Mouse (Mus musculus) kidney, adult 11 months (tissue): Measurements from ENCODE around the gene Gabrr2.

ENCODE experiments used
- DNase-seq: peaks from one replicate; pipeline ENCODE4 v3.0.0; 2022

The Gabrr2 gene

GRCm38 (mm10) chr4:33062981-33063380 lies at the start of gene Gabrr2:
Gene Gabrr2, plus strand, starts transcription at chr4:33062999.
- DNase-seq: no peak

- peak; percentile 82 for DNase-seq
These were observed 44.3 kb upstream of the Gabrr2 start for GRCm38 (mm10) chr4:33018361-33018999.

DNA sequence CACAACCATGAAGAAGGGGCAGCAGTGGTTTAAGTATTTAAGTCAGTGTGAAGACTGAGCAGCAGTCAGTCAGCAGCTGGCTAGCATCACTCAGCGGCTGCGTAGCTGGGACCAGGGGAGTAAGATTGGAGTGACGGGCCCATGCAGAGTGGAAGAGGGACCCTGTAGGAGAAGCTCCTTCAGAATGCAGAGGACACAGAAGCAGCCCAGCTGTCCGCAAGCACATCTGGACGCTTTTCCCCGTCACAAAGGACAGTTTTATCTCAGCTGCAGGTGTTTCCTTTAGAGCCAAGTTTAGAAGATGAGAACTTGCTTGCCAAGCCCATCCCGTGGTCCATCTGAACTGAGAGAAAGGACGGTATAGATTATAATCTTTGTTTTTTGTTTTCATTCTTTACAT lies 38.4 kb upstream of the Gabrr2 start:
- no peak for DNase-seq

GRCm38 (mm10) chr4:33029104-33029503 lies 33.7 kb upstream of the Gabrr2 start:
- no peak for DNase-seq

DNA sequence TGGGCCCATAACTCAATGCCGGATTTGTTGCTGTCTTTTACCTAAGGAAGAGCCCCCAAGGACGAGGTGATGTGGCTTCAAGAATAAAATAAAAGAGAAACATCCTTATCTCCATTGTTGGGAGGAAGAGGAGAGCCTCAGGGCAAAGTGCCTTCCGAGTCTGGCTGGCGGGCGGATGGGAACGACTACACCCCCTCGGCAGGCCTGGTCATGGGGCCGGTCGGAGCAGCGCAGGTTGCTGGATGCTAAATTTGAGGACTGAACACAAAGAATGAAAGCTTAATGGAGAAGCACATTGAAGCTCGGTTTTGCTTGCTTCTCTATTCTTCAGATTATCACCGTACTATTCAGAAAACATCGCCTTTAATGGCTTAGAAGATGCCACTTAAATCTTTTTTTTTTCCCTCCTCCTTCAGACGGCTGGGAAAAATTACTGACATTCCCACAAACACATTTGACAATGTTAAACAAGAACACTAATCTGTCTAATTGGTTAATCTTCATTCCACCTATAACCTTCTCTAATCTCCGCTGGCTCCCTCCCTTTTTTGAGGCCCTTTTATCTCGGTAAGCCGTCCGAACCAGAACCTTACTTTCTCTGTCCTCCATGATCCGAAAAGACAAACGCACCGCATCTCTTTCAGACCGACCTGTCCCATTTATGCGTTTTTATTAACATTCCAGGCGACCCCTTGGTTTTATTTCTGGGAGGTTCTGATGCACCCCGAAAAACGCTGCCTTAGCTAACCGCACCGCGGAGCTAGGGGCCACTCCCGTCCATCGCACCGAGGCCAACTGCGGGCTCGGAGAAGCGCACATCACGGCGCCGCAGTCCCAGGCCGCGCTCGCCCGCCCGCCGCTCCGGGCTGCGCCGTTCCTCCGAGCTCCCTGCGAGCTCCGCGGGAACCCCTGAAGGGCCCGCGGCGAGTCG lies 32.3 kb upstream of the Gabrr2 start:
- DNase-seq: no peak

GRCm38 (mm10) chr4:33031195-33031960 lies 31.4 kb upstream of the Gabrr2 start, which contains the start of gene Ube2j1:
Gene Ube2j1, plus strand, starts transcription at chr4:33031416.
- DNase-seq: peak; percentile 89

DNA sequence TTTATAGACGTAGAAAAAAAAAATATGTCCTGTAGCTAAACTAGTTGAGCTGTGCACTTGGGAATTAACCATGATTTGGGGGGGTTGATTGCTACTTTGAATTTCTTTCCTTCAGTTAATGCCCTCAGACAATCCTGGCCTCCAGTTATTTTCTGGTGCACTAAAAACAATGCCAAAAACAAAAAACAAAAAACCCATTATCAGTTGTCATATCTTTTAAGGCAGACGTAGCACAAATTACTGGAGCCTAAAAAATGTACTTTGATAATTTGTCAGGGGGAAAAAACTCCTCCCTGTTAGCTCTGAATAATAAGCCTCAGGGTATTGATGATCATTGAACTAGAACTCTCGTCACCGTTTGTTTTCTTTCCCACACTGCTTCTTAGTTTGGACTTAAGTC lies 30.8 kb upstream of the Gabrr2 start:
- DNase-seq: no peak

DNA sequence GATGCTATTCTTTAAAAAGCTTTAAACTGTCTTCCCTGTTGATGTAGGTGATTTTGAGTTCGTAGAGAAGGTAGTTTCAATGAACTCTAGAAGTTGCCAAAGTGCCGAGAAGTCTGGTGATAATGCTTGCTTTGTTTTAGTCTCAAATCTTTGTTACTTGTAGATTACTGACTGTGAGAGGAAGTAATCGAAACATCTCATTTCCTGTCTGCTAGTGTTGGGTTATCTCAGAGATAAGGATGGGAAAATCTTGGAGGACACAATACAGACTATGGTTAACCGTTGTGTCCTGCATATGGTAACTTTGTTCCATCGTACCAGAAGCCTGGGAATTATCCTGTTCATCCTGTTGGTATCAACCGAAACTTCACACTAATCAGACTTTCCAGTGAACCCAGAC lies 29.3 kb upstream of the Gabrr2 start:
- no peak for DNase-seq

GRCm38 (mm10) chr4:33039826-33040225 lies 23.0 kb upstream of the Gabrr2 start:
- no peak for DNase-seq

DNA sequence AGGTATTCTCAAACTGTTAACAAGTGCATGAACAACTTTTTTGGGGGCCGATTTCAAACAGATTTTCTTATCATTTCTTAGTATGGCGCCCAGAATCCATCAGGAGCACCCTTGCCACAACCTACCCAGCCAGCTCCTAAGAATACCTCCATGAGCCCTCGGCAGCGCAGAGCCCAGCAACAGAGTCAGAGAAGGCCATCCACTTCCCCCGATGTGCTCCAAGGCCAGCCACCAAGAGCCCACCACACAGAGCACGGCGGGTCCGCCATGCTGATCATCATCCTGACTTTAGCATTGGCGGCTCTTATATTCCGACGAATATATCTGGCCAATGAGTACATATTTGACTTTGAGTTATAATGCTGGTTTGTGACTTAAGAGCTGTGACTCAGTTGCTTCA lies 13.2 kb upstream of the Gabrr2 start:
- DNase-seq: no peak

- DNase-seq: no peak
These were observed 10.7 kb upstream of the Gabrr2 start for GRCm38 (mm10) chr4:33052055-33052454.

DNA sequence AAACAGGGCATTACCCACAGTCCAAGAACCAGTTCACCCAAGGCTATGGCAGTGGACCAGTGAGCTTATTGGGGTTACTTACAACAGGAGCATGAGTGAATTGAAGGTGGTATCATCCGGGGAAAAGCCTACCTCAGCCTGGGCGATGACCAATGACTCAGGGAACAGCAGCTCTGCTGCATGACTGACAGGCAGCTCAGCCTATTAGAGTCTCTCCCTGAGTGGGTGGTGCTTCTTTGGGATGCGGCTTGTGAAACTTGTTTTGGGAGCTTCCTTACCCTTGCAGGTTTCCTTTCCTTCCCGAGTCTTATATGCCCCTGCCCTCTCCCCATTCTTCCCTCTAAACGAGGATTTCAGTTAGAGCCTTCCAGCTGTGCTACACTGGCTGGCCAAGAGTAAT lies 10.1 kb upstream of the Gabrr2 start:
- DNase-seq: no peak

DNA sequence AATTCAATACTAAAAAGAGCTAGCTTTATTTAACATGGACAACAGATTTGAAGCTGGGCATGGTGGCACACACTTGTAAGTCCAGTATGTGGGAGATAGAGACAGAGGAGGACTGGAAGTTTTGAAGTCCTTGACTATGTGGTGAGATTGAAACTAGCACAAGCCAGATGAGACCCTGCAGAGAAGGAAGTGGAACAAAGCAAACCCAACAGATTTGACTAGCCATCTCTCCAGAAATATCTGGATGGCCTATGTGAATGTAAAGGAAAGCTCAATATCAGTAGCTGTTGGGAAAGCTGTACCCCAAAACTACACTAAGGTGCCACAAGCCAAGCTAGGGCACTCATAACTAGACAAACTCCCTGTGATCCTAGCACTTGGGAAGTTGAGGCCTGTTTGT lies 8.4 kb upstream of the Gabrr2 start:
- DNase-seq: no peak

DNA sequence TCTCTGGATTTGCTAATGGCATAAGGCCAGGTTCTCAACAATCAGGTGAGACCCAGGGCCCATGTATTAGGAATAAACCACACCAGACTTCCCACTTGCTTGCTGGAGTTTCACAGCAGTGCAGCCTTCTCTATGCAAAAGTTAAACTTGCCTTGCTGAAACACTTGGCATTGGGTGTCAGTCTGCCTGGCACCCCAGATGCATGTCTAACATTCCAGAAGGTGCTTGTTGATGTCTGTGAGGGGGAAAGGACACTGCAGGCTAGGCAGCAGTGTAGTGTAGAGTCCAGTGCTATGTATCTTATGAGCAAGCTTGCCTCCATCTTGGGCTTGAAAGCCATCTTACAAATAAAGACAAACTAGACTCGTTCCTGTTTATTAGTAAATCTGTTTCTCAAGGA lies 6.5 kb upstream of the Gabrr2 start:
- DNase-seq: no peak

DNA sequence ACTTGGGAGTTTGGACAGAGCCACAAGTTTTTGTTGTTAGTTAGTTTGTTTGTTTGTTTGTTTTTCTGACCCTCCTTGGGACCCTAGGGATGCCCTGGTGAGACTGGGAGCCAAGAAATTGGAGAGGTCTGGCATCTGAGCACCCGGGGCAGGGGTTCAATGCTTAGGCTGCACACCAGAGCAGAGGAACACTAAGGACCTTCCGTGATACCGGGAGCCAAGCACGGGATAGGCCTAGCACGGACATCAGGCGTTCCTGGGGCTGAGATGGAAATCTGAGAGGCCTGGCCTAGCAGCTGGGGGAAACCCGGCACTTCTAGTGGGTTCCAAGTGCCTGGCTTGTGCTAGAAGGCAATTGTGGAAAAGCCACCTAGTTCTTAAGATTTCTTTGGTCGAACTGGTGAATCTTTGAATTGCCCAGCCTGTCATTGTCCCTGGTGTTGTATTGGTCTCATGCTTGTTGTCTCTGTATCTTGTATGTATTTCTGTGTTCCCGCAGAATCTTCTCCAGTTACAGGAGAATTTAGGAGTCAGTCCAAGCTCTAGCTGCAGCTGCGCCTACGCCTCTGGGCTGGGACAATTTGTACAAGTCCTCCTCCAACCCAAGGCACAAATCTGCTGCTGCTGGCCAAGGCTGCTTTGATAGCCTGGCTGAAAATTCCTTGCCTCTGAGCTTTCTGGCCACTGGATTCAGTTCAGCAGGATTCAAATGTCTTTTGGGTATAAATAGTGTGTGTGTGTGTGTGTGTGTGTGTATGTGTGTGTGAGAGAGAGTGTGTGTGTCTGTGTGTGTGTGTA lies 4.7 kb upstream of the Gabrr2 start:
- no peak for DNase-seq

- no peak for DNase-seq
These were observed 1.6 kb upstream of the Gabrr2 start for GRCm38 (mm10) chr4:33061158-33061557.

DNA sequence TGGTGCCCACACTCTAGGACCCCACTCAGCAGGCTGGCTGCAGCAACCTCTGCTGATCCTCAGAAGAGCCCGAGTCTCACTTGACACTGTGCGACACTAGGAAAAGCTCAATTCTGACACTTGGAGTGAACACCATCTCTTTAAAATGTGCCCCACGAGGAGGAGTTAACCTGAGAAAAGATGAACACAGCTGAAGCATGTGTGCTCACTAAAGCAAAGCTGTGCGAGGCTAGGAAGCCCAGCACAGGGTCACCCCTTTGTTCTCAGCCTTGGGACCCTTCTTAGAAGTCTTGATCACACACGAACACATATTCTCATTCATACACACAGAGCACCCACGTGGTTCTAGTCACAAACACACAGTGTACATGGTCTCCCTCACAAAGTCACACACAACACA lies 2.2 kb downstream of the Gabrr2 start:
- no peak for DNase-seq

- no peak for DNase-seq
These were observed 3.6 kb downstream of the Gabrr2 start for GRCm38 (mm10) chr4:33066223-33066960.

DNA sequence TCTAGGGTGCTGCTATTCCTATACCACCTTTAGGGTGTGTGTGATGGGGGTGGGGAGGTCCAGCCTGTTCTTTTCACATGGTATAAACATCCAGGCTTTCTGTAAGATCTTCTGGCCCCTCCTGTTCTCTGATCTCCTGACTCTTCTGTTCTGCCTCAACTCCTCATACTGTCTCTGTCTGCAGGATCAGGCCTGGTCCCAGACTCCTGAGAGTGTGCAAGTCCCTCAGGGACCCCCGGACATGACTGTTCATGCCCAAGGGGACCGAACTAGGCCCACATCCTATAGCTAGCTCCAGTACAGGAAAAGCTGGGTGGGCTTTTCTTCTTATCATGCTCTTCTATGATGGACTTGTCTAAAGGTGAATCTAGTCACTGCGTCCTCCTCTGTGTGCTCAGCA lies 4.5 kb downstream of the Gabrr2 start:
- no peak for DNase-seq

GRCm38 (mm10) chr4:33067826-33068225 lies 5.0 kb downstream of the Gabrr2 start:
- DNase-seq: no peak

GRCm38 (mm10) chr4:33068894-33069293 lies 6.1 kb downstream of the Gabrr2 start:
- DNase-seq: no peak

DNA sequence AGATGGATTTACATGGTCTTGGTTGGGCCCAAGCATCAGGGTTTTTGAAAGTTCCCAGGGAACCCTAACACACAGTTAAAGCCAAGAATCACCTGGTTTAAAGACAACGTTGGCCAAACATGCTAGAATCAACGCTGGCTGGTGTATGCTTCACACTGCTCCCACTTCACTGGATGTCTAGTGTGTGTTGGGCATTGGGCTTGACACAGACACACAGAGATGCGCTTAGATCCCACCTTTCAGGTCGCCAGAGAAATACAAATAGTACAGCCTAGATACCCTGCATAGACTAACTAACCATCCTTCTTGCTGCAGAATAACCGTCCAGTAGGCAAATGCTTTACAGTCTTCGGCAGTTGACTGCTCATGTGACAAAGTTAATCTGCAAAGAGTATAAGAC lies 7.5 kb downstream of the Gabrr2 start:
- no peak for DNase-seq
